Mouse (Mus musculus) stomach, embryonic 14.5 days (tissue): ENCODE measurements around the gene Ap1s3. TPM values are rescaled to one million over a fixed set of nuclear protein-coding genes. Genes with fewer than 3 reads are reported as not detected.

Experiments
- ATAC-seq: fragments of 200-750 bp; cut with Nextera tagmentation; 2 replicates; pipeline ENCODE4 v1.8.0; 2017; ENCODE audit warnings: low read depth, moderate TSS enrichment; ENCODE audit not compliant: insufficient number of reproducible peaks, insufficient read depth, low FRiP score
- H3K27ac ChIP-seq: fragments of 300-500 bp; sonication (generic); 2 replicates; pipeline ENCODE4 v1.5.1; 2014; ENCODE audit warnings: mild to moderate bottlenecking, low read length, moderate library complexity, mixed read lengths
- H3K27me3 ChIP-seq: fragments of 300-500 bp; sonication (generic); 2 replicates; pipeline ENCODE4 v1.6.1; 2014; ENCODE audit warnings: low read length, control low read depth, mixed read lengths; ENCODE audit not compliant: control insufficient read depth, insufficient read depth
- H3K36me3 ChIP-seq: fragments of 300-500 bp; sonication (generic); 2 replicates; pipeline ENCODE4 v1.6.1; 2014; ENCODE audit warnings: mild to moderate bottlenecking, control low read depth, low read length, moderate library complexity, mixed read lengths; ENCODE audit not compliant: control insufficient read depth, insufficient read depth
- H3K4me1 ChIP-seq: fragments of 300-500 bp; sonication (generic); 2 replicates; pipeline ENCODE4 v1.6.1; 2014; ENCODE audit warnings: low read length, control low read depth, mixed read lengths; ENCODE audit not compliant: control insufficient read depth, insufficient read depth
- H3K4me2 ChIP-seq: fragments of 300-500 bp; sonication (generic); replicated peaks from 2 replicates; pipeline ENCODE4 v1.6.1; 2014; ENCODE audit warnings: low read depth, low read length, control low read depth
- H3K4me3 ChIP-seq: fragments of 300-500 bp; sonication (generic); 2 replicates; pipeline ENCODE4 v1.5.1; 2014; ENCODE audit warnings: low read depth, low read length, control low read depth
- H3K9ac ChIP-seq: fragments of 300-500 bp; sonication (generic); replicated peaks from 2 replicates; pipeline ENCODE4 v1.6.1; 2014; ENCODE audit warnings: low read depth, mild to moderate bottlenecking, control low read depth, low read length, moderate library complexity, mixed read lengths
- H3K9me3 ChIP-seq: fragments of 300-500 bp; sonication (generic); 2 replicates; pipeline ENCODE4 v1.6.1; 2016; ENCODE audit warnings: low read depth, low read length, control low read depth; ENCODE audit not compliant: control insufficient read depth
- WGBS: fragments of 180-500 bp; shearing (Covaris S2); extraction: QIAGEN DNeasy Blood & Tissue Kit; methylation state at CpG from one replicate; pipeline ENCODE4 v1.1.7; 2014; 5-methylcytosine and 5-hydroxymethylcytosine counted together
- polyA plus RNA-seq: library from polyadenylated mRNA; unstranded; fragments of >200 nt; fragmentation: Nextera tagmentation; extraction: Ambion mirVana; gene quantifications from 2 replicates; pipeline ENCODE4 v1.2.1, GENCODE M21; 2014

The Ap1s3 gene
- polyA plus RNA-seq, 1 experiment from 2014 or later: 0.43 TPM

GRCm38 (mm10) chr1:79655819-79656555, 15.8 kb downstream of the Ap1s3 start:
- no peak overlapping the region for H3K27ac ChIP-seq

DNA sequence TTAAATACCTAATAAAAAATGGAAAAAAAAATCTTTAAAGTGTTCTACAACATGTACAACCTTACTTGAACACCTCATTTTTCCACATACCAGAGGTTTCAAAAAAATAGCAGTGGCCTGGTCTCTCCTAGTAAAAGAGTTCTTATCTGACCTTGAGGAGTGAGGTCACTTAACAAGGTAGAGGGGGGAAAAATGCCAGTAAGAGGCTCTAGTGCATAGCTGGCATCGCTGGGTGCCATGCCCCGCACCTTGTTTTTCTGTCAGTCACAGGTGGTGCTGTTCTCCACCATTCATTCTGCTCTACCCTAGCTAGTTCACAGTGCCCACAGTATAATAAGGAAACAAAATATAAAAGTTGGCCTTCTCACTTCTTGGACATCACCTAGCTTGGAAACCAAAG, 16.8 kb downstream of the Ap1s3 start:
- H3K4me2 ChIP-seq: no peak overlapping the region
- no peaks in the 10 kb centered on the region for H3K4me1 ChIP-seq
- no peaks in the 10 kb centered on the region for H3K27me3 ChIP-seq
- no peak overlapping the region for H3K4me3 ChIP-seq
- WGBS: 100% methylated on average over 2 of the region's 2 CpGs
- H3K9me3 ChIP-seq: no peaks in the 10 kb centered on the region
- H3K9ac ChIP-seq: no peak overlapping the region
- no peak for ATAC-seq
- H3K36me3 ChIP-seq: no peaks in the 10 kb centered on the region
- H3K27ac ChIP-seq: no peak overlapping the region

More at GRCm38 (mm10) chr1:79655819-79656555, 15.8 kb downstream of the Ap1s3 start:
- Histone ChIP-seq H3K9me3 (no peaks in the 10 kb centered on the region), H3K27me3 (no peaks in the 10 kb centered on the region), H3K36me3 (no peaks in the 10 kb centered on the region), H3K4me2 (no peak overlapping the region), H3K4me1 (no peaks in the 10 kb centered on the region), H3K9ac (no peak overlapping the region), H3K4me3 (no peak overlapping the region)
- no peak for ATAC-seq
- WGBS: 61% methylated on average over 4 of the region's 4 CpGs

GRCm38 (mm10) chr1:79643411-79644110, 28.2 kb downstream of the Ap1s3 start:
- no peaks in the 10 kb centered on the region for H3K9me3 ChIP-seq
- H3K9ac ChIP-seq: no peak overlapping the region
- H3K36me3 ChIP-seq: no peaks in the 10 kb centered on the region
- no peaks in the 10 kb centered on the region for H3K4me1 ChIP-seq
- no peak for ATAC-seq
- no peak overlapping the region for H3K27ac ChIP-seq
- H3K4me3 ChIP-seq: no peak overlapping the region
- no peak overlapping the region for H3K4me2 ChIP-seq
- no peaks in the 10 kb centered on the region for H3K27me3 ChIP-seq
- WGBS: 86% methylated on average over 6 of the region's 6 CpGs

DNA sequence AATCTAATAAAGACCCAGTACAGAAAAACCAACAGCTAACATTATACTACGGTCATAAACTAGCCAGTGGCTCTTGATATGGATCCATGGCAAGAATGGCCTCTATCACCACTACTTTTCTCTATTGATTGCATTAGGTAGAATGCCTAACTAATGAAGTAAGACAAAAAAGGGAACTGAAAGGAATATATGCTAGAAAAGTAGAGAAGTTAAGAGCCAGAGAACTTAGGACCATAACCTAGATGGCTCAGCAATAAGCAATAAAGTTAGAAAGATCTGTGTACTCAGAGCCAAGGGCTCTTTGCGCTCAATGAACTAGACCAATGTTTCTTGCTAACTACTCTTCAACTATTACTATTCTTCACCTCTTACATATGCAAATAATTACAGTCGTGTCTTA, 29.1 kb downstream of the Ap1s3 start:
- Histone ChIP-seq H3K4me2 (no peak overlapping the region), H3K4me3 (no peak overlapping the region), H3K9me3 (no peaks in the 10 kb centered on the region), H3K9ac (no peak overlapping the region), H3K36me3 (no peaks in the 10 kb centered on the region), H3K27me3 (no peaks in the 10 kb centered on the region), H3K27ac (no peak overlapping the region), H3K4me1 (no peaks in the 10 kb centered on the region)
- 91% methylated on average over 3 of the region's 3 CpGs for whole genome bisulfite sequencing
- no peak for ATAC-seq

DNA sequence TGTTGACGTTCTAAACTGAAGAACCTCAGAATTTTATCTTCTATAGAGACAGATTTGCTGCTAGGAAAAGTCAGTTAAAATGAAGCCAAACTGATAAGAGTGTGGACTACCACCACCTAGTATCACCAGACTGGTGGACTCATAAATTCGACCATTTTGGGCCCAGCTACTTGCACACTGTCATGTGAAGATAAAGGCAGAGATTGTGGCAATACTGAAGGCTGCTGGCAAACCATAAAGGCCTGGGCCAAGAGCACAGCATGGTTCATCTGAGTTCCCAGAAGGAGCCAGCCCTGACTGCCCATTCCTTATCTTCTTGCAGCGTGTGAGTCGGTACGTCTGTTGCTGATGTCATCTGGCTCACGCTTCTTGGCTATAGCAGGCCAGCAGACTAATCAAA, 30.4 kb downstream of the Ap1s3 start:
- 0 out of 2 replicates have a peak, but pooled peaks have one; percentile 23 for ATAC-seq
- Histone ChIP-seq H3K27me3 (no peaks in the 10 kb centered on the region), H3K4me2 (no peak overlapping the region), H3K36me3 (no peaks in the 10 kb centered on the region), H3K9ac (no peak overlapping the region), H3K27ac (no peak overlapping the region), H3K4me3 (no peak overlapping the region), H3K4me1 (no peaks in the 10 kb centered on the region), H3K9me3 (no peaks in the 10 kb centered on the region)
- WGBS: 67% methylated on average over 6 of the region's 6 CpGs

DNA sequence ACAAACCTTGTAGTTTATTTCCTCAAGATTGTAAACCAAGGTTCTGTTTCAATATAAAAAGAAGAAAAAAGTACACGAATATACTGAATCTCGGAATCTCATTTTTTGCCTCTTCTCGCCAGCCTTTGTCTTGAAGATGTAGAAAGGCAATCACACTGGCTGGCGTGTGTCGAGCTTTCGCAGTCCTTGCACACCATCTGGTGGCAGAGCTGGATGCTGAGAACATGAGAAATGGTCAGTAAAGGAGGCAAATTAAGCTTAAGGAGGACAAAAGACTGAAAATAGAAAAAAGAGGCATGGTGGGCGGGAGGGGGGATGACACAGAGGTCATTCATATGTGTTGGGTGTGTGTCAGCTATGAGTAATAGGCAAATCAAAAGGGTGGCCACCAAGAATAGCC, 31.6 kb downstream of the Ap1s3 start:
- Histone ChIP-seq H3K9me3 (no peaks in the 10 kb centered on the region), H3K4me1 (no peaks in the 10 kb centered on the region), H3K9ac (no peak overlapping the region), H3K27me3 (no peaks in the 10 kb centered on the region), H3K4me2 (no peak overlapping the region), H3K4me3 (no peak overlapping the region), H3K27ac (no peak overlapping the region), H3K36me3 (no peaks in the 10 kb centered on the region)
- ATAC-seq: no peak
- WGBS: 75% methylated on average over 7 of the region's 7 CpGs

- no peaks in the 10 kb centered on the region for H3K9me3 ChIP-seq
- no peak overlapping the region for H3K4me3 ChIP-seq
- H3K27ac ChIP-seq: no peak overlapping the region
- H3K4me2 ChIP-seq: no peak overlapping the region
- no peak overlapping the region for H3K9ac ChIP-seq
- no peak for ATAC-seq
- no peaks in the 10 kb centered on the region for H3K27me3 ChIP-seq
- no peaks in the 10 kb centered on the region for H3K36me3 ChIP-seq
- no peaks in the 10 kb centered on the region for H3K4me1 ChIP-seq
- 70% methylated on average over 5 of the region's 5 CpGs for WGBS
Observed at GRCm38 (mm10) chr1:79639683-79640082, 32.1 kb downstream of the Ap1s3 start.

DNA sequence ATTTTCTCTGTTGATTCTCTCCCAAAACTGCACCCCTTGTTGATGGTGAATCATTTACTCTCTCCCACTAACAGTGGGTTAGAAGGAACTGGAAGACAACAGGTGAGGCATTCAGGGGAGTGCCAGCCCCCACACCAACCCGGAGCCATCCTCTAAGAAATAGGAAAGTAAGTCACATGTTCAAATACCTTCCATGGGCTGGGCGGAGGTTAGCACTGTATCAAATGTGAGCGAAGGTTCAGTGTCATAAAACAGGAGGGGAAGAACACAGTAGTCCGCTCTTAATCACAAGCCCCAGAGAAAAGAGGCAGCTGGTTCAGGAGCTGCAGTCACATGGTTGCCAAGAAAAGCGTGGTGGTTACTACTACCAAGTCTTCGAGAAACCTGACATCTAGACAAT, 32.7 kb downstream of the Ap1s3 start:
- Histone ChIP-seq H3K4me3 (no peak overlapping the region), H3K4me1 (no peaks in the 10 kb centered on the region), H3K9me3 (no peaks in the 10 kb centered on the region), H3K36me3 (no peaks in the 10 kb centered on the region), H3K27ac (no peak overlapping the region), H3K9ac (no peak overlapping the region), H3K4me2 (no peak overlapping the region), H3K27me3 (no peaks in the 10 kb centered on the region)
- no peak for ATAC-seq
- WGBS: 79% methylated on average over 6 of the region's 6 CpGs
